Mouse (Mus musculus) urinary bladder, adult 2 months (tissue): ENCODE data around the gene Mpv17l2. TPM values are rescaled to one million over a fixed set of nuclear protein-coding genes. Genes with fewer than 3 reads are reported as not detected.

Experiments
- DNase-seq: peaks from one replicate; pipeline ENCODE4 v3.0.0; 2022; ENCODE audit warnings: low spot score
- polyA plus RNA-seq: library from polyadenylated mRNA; depleted of rRNA; stranded (reverse); fragments of >200 nt; gene quantifications from 2 replicates; pipeline ENCODE4 v1.2.3, GENCODE M21; 2012; rRNA removed

The Mpv17l2 gene
- polyA plus RNA-seq, 1 experiment, result 41.9 TPM

DNA sequence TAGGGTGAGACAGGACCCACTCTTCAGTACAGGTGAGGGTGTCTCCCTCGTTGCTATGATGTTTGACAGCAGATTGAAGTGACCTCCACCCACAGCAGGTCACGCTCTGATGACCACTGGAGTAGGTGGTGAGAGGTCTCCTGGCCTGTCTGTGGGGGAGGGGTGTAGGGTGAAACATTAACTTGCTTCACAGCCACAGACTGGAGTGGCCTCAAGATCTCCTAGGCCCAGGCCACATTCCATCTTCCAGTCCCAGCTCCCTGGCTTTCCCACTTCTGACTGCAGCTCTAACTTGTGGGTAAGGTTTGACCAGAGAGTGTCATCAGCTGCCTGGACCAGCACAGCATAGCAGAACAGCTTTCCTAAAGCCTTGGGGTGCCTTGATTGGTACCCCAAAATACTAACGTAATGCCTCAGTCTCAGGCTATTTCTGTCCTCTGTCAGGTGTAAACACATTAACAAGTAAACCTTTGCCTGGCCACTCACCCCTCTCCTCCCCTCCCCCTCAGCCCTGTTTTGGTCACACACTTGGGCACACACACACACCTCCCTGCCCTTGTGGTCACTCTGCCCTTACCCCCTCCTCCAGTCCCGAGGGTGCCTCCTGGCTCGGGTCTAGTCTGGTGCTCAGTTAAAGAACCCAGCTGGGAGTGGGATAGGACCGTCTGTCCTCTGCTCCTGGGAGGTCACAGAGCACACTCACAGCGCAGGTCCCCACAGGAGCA, 37.1 kb downstream of the Mpv17l2 start, which contains the start of gene Pde4c:
Gene Pde4c, plus strand, starts transcription at position 235 of the 725 bp plus-strand sequence.
- DNase-seq, result no peak

DNA sequence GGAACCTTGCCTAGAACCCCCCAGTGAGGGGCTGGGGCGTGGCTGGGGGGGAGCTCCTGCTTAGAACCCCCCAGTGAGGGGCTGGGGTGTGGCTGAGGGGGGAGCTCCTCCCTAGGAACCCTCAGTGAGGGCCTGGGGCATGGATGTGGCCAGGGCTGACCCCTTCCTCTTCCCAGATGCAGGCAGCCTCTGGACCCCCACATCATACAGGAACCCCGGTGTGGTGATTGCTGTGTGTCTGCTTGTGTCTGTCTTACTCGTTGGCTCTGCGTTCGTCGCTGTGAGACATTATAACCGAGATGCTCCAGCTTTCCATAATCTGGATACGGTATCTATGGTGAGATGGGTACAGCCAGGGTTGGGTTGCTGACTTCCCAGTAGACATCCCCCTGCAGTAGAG, 39.1 kb downstream of the Mpv17l2 start:
- DNase-seq, result peak; percentile 15

- DNase-seq, result peak; percentile 66
Measured at GRCm38 (mm10) chr8:70720739-70721138, 40.0 kb downstream of the Mpv17l2 start.

GRCm38 (mm10) chr8:70719796-70720270, 40.9 kb downstream of the Mpv17l2 start:
- peak; percentile 20 for DNase-seq

DNA sequence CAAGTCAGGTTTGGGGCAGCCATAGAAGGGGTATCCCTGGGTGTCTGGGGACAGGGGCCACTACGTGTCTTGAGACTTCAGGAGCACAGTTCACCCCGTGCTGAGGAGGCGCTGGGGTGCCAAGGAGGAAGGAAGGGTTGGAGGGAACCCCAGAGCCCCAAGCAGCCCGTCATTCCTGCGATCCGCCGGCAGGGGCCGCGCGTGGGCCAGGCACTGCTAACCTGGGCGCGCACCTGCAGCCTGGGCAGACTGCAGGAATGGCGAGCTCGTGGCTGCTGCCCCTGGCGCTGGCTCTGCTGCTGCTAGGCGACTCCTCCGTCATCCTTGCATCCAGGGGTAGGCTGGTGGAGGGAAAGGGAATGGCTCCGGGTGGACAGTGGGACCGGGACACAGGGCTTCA, 42.4 kb downstream of the Mpv17l2 start, which contains the start of gene Gm3336:
Gene Gm3336, plus strand, starts transcription at position 247 of the 400 bp plus-strand sequence.
- peak; percentile 47 for DNase-seq

DNA sequence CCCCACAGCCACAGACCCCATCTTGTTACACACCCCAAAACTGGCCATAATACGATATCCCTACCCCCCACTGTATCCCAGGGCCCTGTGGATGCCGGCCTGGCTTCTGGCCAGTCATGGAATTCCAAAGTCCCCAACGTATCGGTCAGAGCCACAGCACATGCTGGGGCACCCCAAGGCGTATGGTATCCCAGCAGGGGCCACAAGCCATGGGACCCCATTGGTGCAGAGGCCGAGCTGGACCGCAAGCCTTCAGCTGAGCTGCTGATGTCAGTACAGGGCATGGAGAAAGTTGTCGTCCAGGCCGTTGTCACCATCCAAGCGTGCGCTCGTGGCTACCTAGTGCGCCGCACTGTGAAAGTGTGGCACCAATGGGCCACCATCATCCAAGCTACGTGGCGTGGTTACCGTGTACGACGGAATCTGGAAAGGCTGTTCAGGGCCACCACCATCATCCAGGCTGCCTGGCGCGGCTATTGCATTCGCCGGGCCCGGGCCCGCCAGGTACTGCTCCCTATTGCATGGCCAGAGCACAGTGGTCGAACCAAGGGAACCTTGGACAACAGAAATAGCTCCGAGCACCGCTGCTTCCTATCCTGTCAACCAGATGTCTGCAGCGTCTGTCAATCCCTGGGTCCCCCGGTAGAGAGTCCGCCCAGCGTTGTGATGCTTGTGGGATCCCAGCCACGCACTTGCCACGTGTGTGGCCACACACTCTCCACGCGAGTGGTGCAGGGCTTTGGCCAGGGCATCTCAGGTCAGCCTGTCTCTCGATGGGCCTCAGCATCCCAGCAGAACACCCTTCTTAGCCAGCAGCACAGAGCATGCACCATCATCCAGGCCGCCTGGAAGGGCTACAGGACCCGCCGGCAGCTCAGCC, 44.0 kb downstream of the Mpv17l2 start:
- DNase-seq, result peak; percentile 19

DNA sequence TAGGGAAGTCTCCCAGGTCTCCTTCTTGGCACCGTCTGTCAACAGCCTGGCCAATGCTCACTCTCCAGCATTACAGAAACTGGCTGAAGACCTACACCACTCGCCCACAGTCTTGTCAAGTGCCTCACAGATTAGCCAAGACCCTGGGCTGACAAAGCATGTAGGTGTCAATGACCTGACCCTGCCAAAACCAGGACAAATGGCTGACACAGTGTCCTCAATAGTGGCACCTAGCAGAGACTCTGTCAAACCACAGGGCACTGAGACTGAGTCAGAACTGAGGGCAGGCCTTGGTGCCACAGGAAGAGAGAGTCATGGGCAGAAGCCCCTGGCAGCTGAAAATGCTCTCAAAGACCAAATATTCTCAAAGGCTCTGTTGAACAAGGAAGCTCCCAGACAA, 45.7 kb downstream of the Mpv17l2 start:
- DNase-seq, result peak; percentile 15

DNA sequence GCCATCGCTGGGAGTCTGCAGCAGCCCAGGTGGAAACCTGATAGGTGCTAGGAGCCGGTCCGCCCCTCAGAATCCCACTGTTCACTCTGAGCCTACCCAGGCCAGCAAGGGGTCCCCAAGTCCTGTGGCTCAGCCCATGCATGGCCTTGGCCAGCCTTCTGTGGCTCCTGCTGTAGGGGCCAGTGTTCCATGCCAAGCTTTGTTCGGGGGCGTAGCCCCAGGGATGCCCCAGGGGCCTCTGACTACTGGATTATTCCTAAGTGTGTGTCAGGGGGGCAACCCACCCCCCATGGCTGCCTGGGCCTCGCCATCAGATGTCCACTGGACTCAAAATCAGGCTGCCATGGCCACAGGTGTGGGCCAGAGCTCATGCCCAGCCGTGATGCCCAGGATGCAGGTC, 46.8 kb downstream of the Mpv17l2 start:
- DNase-seq, result no peak

DNA sequence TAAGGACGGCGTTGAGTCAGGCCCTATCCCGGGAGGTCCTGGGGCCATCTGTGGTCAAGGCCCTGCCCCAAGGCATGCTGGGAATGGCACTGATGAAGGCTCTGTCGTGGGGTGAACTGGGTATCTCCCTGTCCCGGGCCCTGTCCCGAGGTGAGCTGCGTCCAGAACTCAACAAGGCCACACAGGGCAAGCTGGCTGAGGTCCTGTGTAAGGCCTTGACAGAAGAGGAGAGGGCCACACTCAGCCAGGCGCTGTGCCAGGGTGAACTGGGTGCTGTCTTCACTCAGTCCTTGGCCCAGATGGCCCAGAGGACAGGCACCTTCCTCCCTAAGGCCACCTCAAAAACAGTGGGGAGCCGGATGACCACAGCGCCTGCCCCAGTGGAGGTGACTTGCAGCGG, 49.7 kb downstream of the Mpv17l2 start:
- no peak for DNase-seq

GRCm38 (mm10) chr8:70710296-70710695, 50.5 kb downstream of the Mpv17l2 start:
- no peak for DNase-seq

DNA sequence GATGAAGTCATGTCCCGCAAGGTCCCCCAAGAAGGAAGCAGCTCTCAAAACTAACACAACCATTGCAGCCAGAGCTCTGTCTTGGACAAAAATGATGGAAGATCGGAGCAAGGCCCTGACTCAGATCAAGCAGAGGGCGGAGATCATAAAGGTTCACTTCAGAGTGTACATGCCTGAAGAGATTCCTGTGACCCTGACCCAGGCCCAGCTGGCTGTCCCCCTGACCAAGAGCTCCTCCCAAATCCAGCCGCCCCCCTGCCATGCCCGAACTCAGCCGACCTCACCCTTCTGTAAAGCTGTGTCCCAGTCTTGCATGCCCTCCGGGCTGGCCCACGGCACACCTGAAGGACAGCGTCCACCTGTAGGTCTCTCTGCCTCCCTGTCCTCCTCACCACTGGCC, 51.0 kb downstream of the Mpv17l2 start:
- DNase-seq, result no peak

Other genes starting within 250 kb of the Mpv17l2 start
- 300 and 366 TPM in 2 replicates for gene Fkbp8, start 233.2 kb downstream of the Mpv17l2 start, polyA plus RNA-seq
- 73.9 and 74.2 TPM in 2 replicates for gene Kxd1, start 233.0 kb downstream of the Mpv17l2 start, polyA plus RNA-seq
- gene Ell, start 221.5 kb downstream of the Mpv17l2 start, polyA plus RNA-seq, result 21.3 and 26.9 TPM in 2 replicates
- 37.9 and 49.6 TPM in 2 replicates for gene Isyna1, start 166.6 kb downstream of the Mpv17l2 start, polyA plus RNA-seq
- gene Ssbp4, start 152.1 kb downstream of the Mpv17l2 start, polyA plus RNA-seq, result 73.5 and 74.6 TPM in 2 replicates
- 5.2 and 6.2 TPM in 2 replicates for gene Lrrc25, start 144.8 kb downstream of the Mpv17l2 start, polyA plus RNA-seq
- gene Gdf15, start 128.5 kb downstream of the Mpv17l2 start, polyA plus RNA-seq, result 0.84 and 1.1 TPM in 2 replicates
- 19.2 and 20.6 TPM in 2 replicates for gene Pgpep1, start 100.6 kb downstream of the Mpv17l2 start, polyA plus RNA-seq
- 97.8 and 99.4 TPM in 2 replicates for gene Lsm4, start 87.7 kb downstream of the Mpv17l2 start, polyA plus RNA-seq
- 132 and 153 TPM in 2 replicates for gene Jund, start 62.0 kb downstream of the Mpv17l2 start, polyA plus RNA-seq
- not detected in 2 replicates for gene Iqcn, start 57.5 kb downstream of the Mpv17l2 start, polyA plus RNA-seq
- 0.46 and 0.56 TPM in 2 replicates for gene Gm3336, start 42.4 kb downstream of the Mpv17l2 start, polyA plus RNA-seq
- 0.54 and 0.59 TPM in 2 replicates for gene Pde4c, start 37.2 kb downstream of the Mpv17l2 start, polyA plus RNA-seq
- gene Rab3a, start 6.3 kb downstream of the Mpv17l2 start, polyA plus RNA-seq, result 34.1 and 35.3 TPM in 2 replicates
- 57.3 and 66.0 TPM in 2 replicates for gene Pik3r2, start 15.8 kb upstream of the Mpv17l2 start, polyA plus RNA-seq
- 19.5 and 19.7 TPM in 2 replicates for gene Mast3, start 44.1 kb upstream of the Mpv17l2 start, polyA plus RNA-seq
- gene Il12rb1, start 47.5 kb upstream of the Mpv17l2 start, polyA plus RNA-seq, result 0.58 and 0.94 TPM in 2 replicates
- 20.4 and 27.4 TPM in 2 replicates for gene Arrdc2, start 78.8 kb upstream of the Mpv17l2 start, polyA plus RNA-seq
- gene Kcnn1, start 102.3 kb upstream of the Mpv17l2 start, polyA plus RNA-seq, result 5.5 and 5.6 TPM in 2 replicates
- 70.9 and 74.6 TPM in 2 replicates for gene Ccdc124, start 113.0 kb upstream of the Mpv17l2 start, polyA plus RNA-seq
- gene Slc5a5, start 131.8 kb upstream of the Mpv17l2 start, polyA plus RNA-seq, result 1.7 and 2.3 TPM in 2 replicates
- 3,950 and 3,976 TPM in 2 replicates for gene Rpl18a, start 136.5 kb upstream of the Mpv17l2 start, polyA plus RNA-seq
- 30.8 and 34.4 TPM in 2 replicates for gene Map1s, start 145.0 kb upstream of the Mpv17l2 start, polyA plus RNA-seq